Mouse (Mus musculus) heart, adult 2 months (tissue): Measurements from ENCODE around the gene Grin3b. TPM values are rescaled to one million over a fixed set of nuclear protein-coding genes. Genes with fewer than 3 reads are reported as not detected.

Source experiments
- DNase-seq, 2 experiments: peaks; one replicate each; pipeline ENCODE4 v3.0.0; 2021
- H3K27ac ChIP-seq: fragments of 200-600 bp; 2 replicates; pipeline ENCODE4 v1.8.1; 2022
- H3K27me3 ChIP-seq: fragments of 200-500 bp; 2 replicates; pipeline ENCODE4 v1.6.1; 2012; ENCODE audit warnings: mild to moderate bottlenecking, low read length, inconsistent platforms, mixed read lengths; ENCODE audit not compliant: control insufficient read depth, insufficient read depth
- H3K36me3 ChIP-seq: fragments of 200-500 bp; 2 replicates; pipeline ENCODE4 v1.6.1; 2012; ENCODE audit warnings: low read length, inconsistent platforms; ENCODE audit not compliant: control insufficient read depth, insufficient read depth
- H3K4me1 ChIP-seq: fragments of 200-500 bp; 2 replicates; pipeline ENCODE4 v1.6.1; 2011; ENCODE audit warnings: low read length; ENCODE audit not compliant: control insufficient read depth, insufficient read depth
- H3K4me3 ChIP-seq: fragments of 200-600 bp; 2 replicates; pipeline ENCODE4 v1.8.1; 2022
- H3K79me2 ChIP-seq: fragments of 200-500 bp; replicated peaks from 2 replicates; pipeline ENCODE4 v1.6.1; 2012; ENCODE audit warnings: mild to moderate bottlenecking, inconsistent platforms, low read length, moderate library complexity, mixed read lengths; ENCODE audit not compliant: control insufficient read depth, insufficient read depth
- H3K9ac ChIP-seq: fragments of 200-500 bp; 2 replicates; pipeline ENCODE4 v1.6.1; 2012; ENCODE audit warnings: low read depth, mild to moderate bottlenecking, control low read depth, inconsistent platforms, low read length, mixed read lengths
- CTCF ChIP-seq: fragments of 200-600 bp; IDR thresholded peaks from 2 replicates; pipeline ENCODE4 v1.8.1; 2022; ENCODE audit warnings: antibody characterized with exemption, mild to moderate bottlenecking, moderate library complexity
- EP300 ChIP-seq: fragments of 200-500 bp; IDR thresholded peaks from 2 replicates; pipeline ENCODE4 v1.6.1; 2011; ENCODE audit warnings: low read depth, low read length, control low read depth; ENCODE audit not compliant: insufficient read depth
- POLR2A ChIP-seq: fragments of 200-500 bp; IDR thresholded peaks from 2 replicates; pipeline ENCODE4 v1.6.1; 2011; ENCODE audit warnings: mild to moderate bottlenecking, low read depth, low read length, control low read depth; ENCODE audit not compliant: insufficient read depth
- WGBS: fragments of 180-500 bp; shearing (Covaris S2); methylation state at CpG from one replicate; pipeline ENCODE4 v1.1.7; 2018; 5-methylcytosine and 5-hydroxymethylcytosine counted together
- intact Hi-C: fragments of 180-260 bp; cut with DNase I; formaldehyde crosslinking; loops from one replicate; pipeline ENCODE4 v1.15.1; 2025
- long read RNA-seq: library from polyadenylated mRNA; stranded (forward); transcript quantifications from one replicate; pipeline ENCODE4 v2.0.0, GENCODE M21; 2021
- polyA plus RNA-seq: library from polyadenylated mRNA; depleted of rRNA; stranded (reverse); fragments of >200 nt; gene quantifications from 2 replicates; pipeline ENCODE4 v1.2.3, GENCODE M21; 2012; rRNA removed
- total RNA-seq, 2 experiments: library from RNA; stranded (reverse); gene quantifications; 2 replicates each; pipeline ENCODE4 v1.2.3; 2021

The Grin3b gene
- under 1 TPM; 0.20 to 0.31 TPM for total RNA-seq
- polyA plus RNA-seq, result 0.20 and 0.29 TPM in 2 replicates
- long read RNA-seq, partial matches to known transcripts, result 0 of 2 reads
- long read RNA-seq, other reads (novel, unspliced or antisense), result 0 of 2 reads

GRCm38 (mm10) chr10:79970415-79971182 is at the start of gene Grin3b:
Gene Grin3b (plus strand): TSS chr10:79970715.
- TF ChIP-seq EP300 (no peak), CTCF (no peak), POLR2A (no peak)
- DNase-seq, result no peak
- peaks cover 7% of the 10 kb centered on the region for H3K27me3 ChIP-seq
- intact Hi-C loops, result no loop called here
- no peaks in the 10 kb centered on the region for H3K4me1 ChIP-seq
- H3K9ac ChIP-seq, result 0 out of 2 replicates have a peak within 1 kb of the TSS, but pooled peaks have one; percentile 14
- H3K79me2 ChIP-seq, result no peaks in the 10 kb centered on the region
- peak within 1 kb of the TSS; percentile 1; the same call in 1 of the 2 replicates for H3K4me3 ChIP-seq
- WGBS, result 6% methylated on average over 47 of the region's 47 CpGs
- no peak within 1 kb of the TSS for H3K27ac ChIP-seq
- no peaks in the 10 kb centered on the region for H3K36me3 ChIP-seq

- no peaks in the 10 kb centered on the region for H3K36me3 ChIP-seq
- peaks cover 3% of the 10 kb centered on the region for H3K4me1 ChIP-seq
- TF ChIP-seq POLR2A, result no peak
- TF ChIP-seq EP300, result no peak
- TF ChIP-seq CTCF, result no peak
- no peak for DNase-seq
- H3K9ac ChIP-seq, result no peak within 1 kb of the TSS
- 0 out of 2 replicates have a peak, but pooled peaks cover 2% of the 10 kb centered on the region for H3K79me2 ChIP-seq
- no peak within 1 kb of the TSS for H3K27ac ChIP-seq
- no peak within 1 kb of the TSS for H3K4me3 ChIP-seq
- 9% methylated on average over 41 of the region's 41 CpGs for WGBS
- intact Hi-C loops, result no loop called here
- peaks cover 17% of the 10 kb centered on the region for H3K27me3 ChIP-seq
These were observed 49.5 kb upstream of the Grin3b start, which contains the start of gene R3hdm4 for GRCm38 (mm10) chr10:79920958-79921535. Gene R3hdm4 (minus strand): TSS chr10:79921208.

- H3K27me3 ChIP-seq, result peaks cover 17% of the 10 kb centered on the region
- no peak overlapping the region for H3K4me3 ChIP-seq
- intact Hi-C loops, result no loop called here
- no peaks in the 10 kb centered on the region for H3K36me3 ChIP-seq
- TF ChIP-seq CTCF (no peak), POLR2A (no peak), EP300 (no peak)
- H3K79me2 ChIP-seq, result no peaks in the 10 kb centered on the region
- 9% methylated on average over 34 of the region's 34 CpGs for WGBS
- no peak overlapping the region for H3K27ac ChIP-seq
- H3K9ac ChIP-seq, result no peak overlapping the region
- no peak for DNase-seq
- peaks cover 3% of the 10 kb centered on the region for H3K4me1 ChIP-seq
These were observed 48.9 kb upstream of the Grin3b start for GRCm38 (mm10) chr10:79921572-79921971.

GRCm38 (mm10) chr10:79924998-79925784 is 45.3 kb upstream of the Grin3b start:
- Histone ChIP-seq H3K4me3 (no peak overlapping the region), H3K27ac (no peak overlapping the region), H3K9ac (no peak overlapping the region), H3K79me2 (no peaks in the 10 kb centered on the region), H3K4me1 (0 out of 2 replicates have a peak, but pooled peaks cover 1% of the 10 kb centered on the region), H3K36me3 (no peaks in the 10 kb centered on the region), H3K27me3 (peaks cover 10% of the 10 kb centered on the region)
- intact Hi-C loops, result loop anchor here (1.0 to 5.0 kb wide), 5 partner anchors 33 to 217 kb away; partner anchors contain the start of gene Cbarp
- 13% methylated on average over 29 of the region's 29 CpGs for WGBS
- peak; percentile 91 to 96 for DNase-seq
- TF ChIP-seq EP300, result peak; percentile 95
- no peak for TF ChIP-seq CTCF
- TF ChIP-seq POLR2A, result 0 out of 2 replicates have a peak, but pooled peaks have one; percentile 18

- intact Hi-C loops, result loop anchor here (1.0 to 5.0 kb wide), 7 partner anchors 32 to 216 kb away; partner anchors contain the start of genes Abca7, Cbarp and Tmem259
- no peak for DNase-seq
- 11% methylated on average over 15 of the region's 15 CpGs for WGBS
These were observed 44.6 kb upstream of the Grin3b start for GRCm38 (mm10) chr10:79925785-79926490.

More at GRCm38 (mm10) chr10:79925785-79926490, 44.6 kb upstream of the Grin3b start:
- Histone ChIP-seq H3K27ac (peak overlapping the region; percentile 86), H3K79me2 (no peaks in the 10 kb centered on the region), H3K27me3 (peaks cover 5% of the 10 kb centered on the region), H3K4me3 (peak overlapping the region; percentile 66), H3K4me1 (0 out of 2 replicates have a peak, but pooled peaks cover 1% of the 10 kb centered on the region), H3K36me3 (no peaks in the 10 kb centered on the region), H3K9ac (peak overlapping the region; percentile 81)
- TF ChIP-seq CTCF (no peak), EP300 (no peak), POLR2A (no peak)
